Mouse (Mus musculus) intestine, embryonic 16.5 days (tissue): Measurements from ENCODE around the gene Actn2. TPM values are rescaled to one million over a fixed set of nuclear protein-coding genes. Genes with fewer than 3 reads are reported as not detected.

Source experiments
- ATAC-seq: fragments of 200-750 bp; cut with Nextera tagmentation; 2 replicates; pipeline ENCODE4 v1.8.0; 2017; ENCODE audit warnings: moderate TSS enrichment, moderate library complexity
- H3K27ac ChIP-seq: fragments of 300-500 bp; sonication (generic); 2 replicates; pipeline ENCODE4 v1.5.1; 2014; ENCODE audit warnings: mild to moderate bottlenecking, low read length
- H3K27me3 ChIP-seq: fragments of 300-500 bp; sonication (generic); replicated peaks from 2 replicates; pipeline ENCODE4 v1.6.1; 2014; ENCODE audit warnings: low read length, control low read depth, mixed read lengths; ENCODE audit not compliant: control insufficient read depth, insufficient read depth
- H3K36me3 ChIP-seq: fragments of 300-500 bp; sonication (generic); 2 replicates; pipeline ENCODE4 v1.6.1; 2014; ENCODE audit warnings: low read length, control low read depth; ENCODE audit not compliant: control insufficient read depth, insufficient read depth
- H3K4me1 ChIP-seq: fragments of 300-500 bp; sonication (generic); 2 replicates; pipeline ENCODE4 v1.6.1; 2014; ENCODE audit warnings: low read length, control low read depth, mixed read lengths; ENCODE audit not compliant: control insufficient read depth, insufficient read depth
- H3K4me2 ChIP-seq: fragments of 300-500 bp; sonication (generic); 2 replicates; pipeline ENCODE4 v1.6.1; 2014; ENCODE audit warnings: low read depth, low read length, control low read depth
- H3K4me3 ChIP-seq: fragments of 300-500 bp; sonication (generic); 2 replicates; pipeline ENCODE4 v1.5.1; 2014; ENCODE audit warnings: mild to moderate bottlenecking, low read length
- H3K9ac ChIP-seq: fragments of 300-500 bp; sonication (generic); 2 replicates; pipeline ENCODE4 v1.6.1; 2014; ENCODE audit warnings: low read depth, low read length
- H3K9me3 ChIP-seq: fragments of 300-500 bp; sonication (generic); 2 replicates; pipeline ENCODE4 v1.6.1; 2016; ENCODE audit warnings: low read length, control low read depth; ENCODE audit not compliant: control insufficient read depth
- WGBS: fragments of 180-500 bp; shearing (Covaris S2); extraction: QIAGEN DNeasy Blood & Tissue Kit; methylation state at CpG from one replicate; pipeline ENCODE4 v1.1.7; 2014; 5-methylcytosine and 5-hydroxymethylcytosine counted together
- polyA plus RNA-seq: library from polyadenylated mRNA; unstranded; fragments of >200 nt; fragmentation: Nextera tagmentation; extraction: Ambion mirVana; gene quantifications from 2 replicates; pipeline ENCODE4 v1.2.1, GENCODE M21; 2015

Gene Actn2
- polyA plus RNA-seq, 1 experiment from 2014 or later: 2.0 TPM

GRCm38 (mm10) chr13:12323076-12323625 is 17.4 kb downstream of the Actn2 start:
- Histone ChIP-seq H3K4me3 (no peak overlapping the region), H3K36me3 (no peaks in the 10 kb centered on the region), H3K9ac (no peak overlapping the region), H3K27ac (no peak overlapping the region), H3K4me2 (no peak overlapping the region), H3K9me3 (no peaks in the 10 kb centered on the region), H3K4me1 (no peaks in the 10 kb centered on the region), H3K27me3 (no peaks in the 10 kb centered on the region)
- WGBS: 87% methylated on average over 12 of the region's 12 CpGs
- ATAC-seq: no peak

- no peaks in the 10 kb centered on the region for H3K9me3 ChIP-seq
Measured at GRCm38 (mm10) chr13:12320148-12320547, 20.4 kb downstream of the Actn2 start.

GRCm38 (mm10) chr13:12318017-12318416 is 22.5 kb downstream of the Actn2 start:
- no peak for ATAC-seq
- Histone ChIP-seq H3K36me3 (no peaks in the 10 kb centered on the region), H3K4me3 (no peak overlapping the region), H3K27me3 (no peaks in the 10 kb centered on the region), H3K4me1 (no peaks in the 10 kb centered on the region), H3K9ac (no peak overlapping the region), H3K9me3 (no peaks in the 10 kb centered on the region), H3K4me2 (no peak overlapping the region), H3K27ac (no peak overlapping the region)
- WGBS: 72% methylated on average over 5 of the region's 5 CpGs

More at GRCm38 (mm10) chr13:12320148-12320547, 20.4 kb downstream of the Actn2 start:
- H3K27ac ChIP-seq: no peak overlapping the region
- no peak overlapping the region for H3K9ac ChIP-seq
- no peak for ATAC-seq
- H3K27me3 ChIP-seq: no peaks in the 10 kb centered on the region
- 65% methylated on average over 2 of the region's 2 CpGs for WGBS
- no peaks in the 10 kb centered on the region for H3K36me3 ChIP-seq
- no peak overlapping the region for H3K4me2 ChIP-seq
- H3K4me1 ChIP-seq: no peaks in the 10 kb centered on the region
- H3K4me3 ChIP-seq: no peak overlapping the region

- Histone ChIP-seq H3K36me3 (no peaks in the 10 kb centered on the region), H3K27ac (no peak overlapping the region), H3K9me3 (no peaks in the 10 kb centered on the region), H3K4me1 (peaks cover under 1% of the 10 kb centered on the region; the same call in 1 of the 2 replicates), H3K4me2 (no peak overlapping the region), H3K4me3 (no peak overlapping the region), H3K27me3 (no peaks in the 10 kb centered on the region), H3K9ac (no peak overlapping the region)
- WGBS: 72% methylated on average over 6 of the region's 6 CpGs
- no peak for ATAC-seq
Measured at GRCm38 (mm10) chr13:12317191-12317765, 23.3 kb downstream of the Actn2 start.

GRCm38 (mm10) chr13:12314173-12314572 is 26.4 kb downstream of the Actn2 start:
- Histone ChIP-seq H3K9ac (no peak overlapping the region), H3K36me3 (no peaks in the 10 kb centered on the region), H3K4me1 (peaks cover 7% of the 10 kb centered on the region), H3K4me3 (no peak overlapping the region), H3K27ac (no peak overlapping the region), H3K9me3 (no peaks in the 10 kb centered on the region), H3K27me3 (no peaks in the 10 kb centered on the region), H3K4me2 (no peak overlapping the region)
- ATAC-seq: peak; percentile 67; the same call in 1 of the 2 replicates
- WGBS: 85% methylated on average over 6 of the region's 6 CpGs

- H3K27ac ChIP-seq: no peak overlapping the region
- H3K4me1 ChIP-seq: peaks cover 7% of the 10 kb centered on the region
- no peaks in the 10 kb centered on the region for H3K27me3 ChIP-seq
- H3K4me2 ChIP-seq: no peak overlapping the region
- no peak overlapping the region for H3K4me3 ChIP-seq
- no peaks in the 10 kb centered on the region for H3K36me3 ChIP-seq
- 49% methylated on average over 10 of the region's 10 CpGs for WGBS
- no peak overlapping the region for H3K9ac ChIP-seq
- H3K9me3 ChIP-seq: no peaks in the 10 kb centered on the region
- no peak for ATAC-seq
Measured at GRCm38 (mm10) chr13:12311930-12312492, 28.5 kb downstream of the Actn2 start.

- H3K27ac ChIP-seq: no peak overlapping the region
- 71% methylated on average over 4 of the region's 4 CpGs for WGBS
- H3K9ac ChIP-seq: no peak overlapping the region
- H3K36me3 ChIP-seq: no peaks in the 10 kb centered on the region
- no peak for ATAC-seq
- no peaks in the 10 kb centered on the region for H3K27me3 ChIP-seq
- H3K4me2 ChIP-seq: no peak overlapping the region
- no peak overlapping the region for H3K4me3 ChIP-seq
- peaks cover 7% of the 10 kb centered on the region for H3K4me1 ChIP-seq
- no peaks in the 10 kb centered on the region for H3K9me3 ChIP-seq
Measured at GRCm38 (mm10) chr13:12311371-12311770, 29.2 kb downstream of the Actn2 start.

GRCm38 (mm10) chr13:12309446-12309845 is 31.1 kb downstream of the Actn2 start:
- peaks cover 7% of the 10 kb centered on the region for H3K4me1 ChIP-seq
- no peak for ATAC-seq
- H3K4me3 ChIP-seq: no peak overlapping the region
- H3K36me3 ChIP-seq: no peaks in the 10 kb centered on the region
- no peak overlapping the region for H3K9ac ChIP-seq
- no peaks in the 10 kb centered on the region for H3K27me3 ChIP-seq
- WGBS: 62% methylated on average over 3 of the region's 3 CpGs
- H3K4me2 ChIP-seq: no peak overlapping the region
- H3K9me3 ChIP-seq: no peaks in the 10 kb centered on the region
- no peak overlapping the region for H3K27ac ChIP-seq

GRCm38 (mm10) chr13:12308878-12309277 is 31.7 kb downstream of the Actn2 start:
- no peaks in the 10 kb centered on the region for H3K36me3 ChIP-seq
- no peak overlapping the region for H3K4me3 ChIP-seq
- H3K27me3 ChIP-seq: no peaks in the 10 kb centered on the region
- no peak overlapping the region for H3K4me2 ChIP-seq
- no peaks in the 10 kb centered on the region for H3K9me3 ChIP-seq
- WGBS: 76% methylated on average over 12 of the region's 12 CpGs
- no peak overlapping the region for H3K27ac ChIP-seq
- ATAC-seq: no peak
- H3K4me1 ChIP-seq: peaks cover 7% of the 10 kb centered on the region
- H3K9ac ChIP-seq: no peak overlapping the region
